Mouse (Mus musculus): ENCODE measurements around the gene Ubxn10.

- TF ChIP-seq CTCF (IDR thresholded peaks at IDR 0.05; ENCODE audit: low read depth, low read length) (no peak), EP300 (IDR thresholded peaks at IDR 0.05; ENCODE audit: insufficient read depth, low read depth, low read length) (no peak), POLR2A (IDR thresholded peaks at IDR 0.05; ENCODE audit: insufficient read depth, low read length) (no peak)
Observed at GRCm38 (mm10) chr4:138709246-138709645, 27.7 kb downstream of the Ubxn10 start.

All from ES-Bruce4 (cell line).